Mouse (Mus musculus) forebrain, postnatal 0 days (tissue): ENCODE data around the gene Dync1i2. TPM values are rescaled to one million over a fixed set of nuclear protein-coding genes. Genes with fewer than 3 reads are reported as not detected.

Experiments used
- ATAC-seq: fragments of 200-750 bp; cut with Nextera tagmentation; 2 replicates; pipeline ENCODE4 v1.8.0; 2017; ENCODE audit warnings: mild to moderate bottlenecking, moderate library complexity
- DNase-seq: peaks from one replicate; pipeline ENCODE4 v3.0.0-alpha.2; 2015
- H3K27ac ChIP-seq: fragments of 300-500 bp; sonication (generic); 2 replicates; pipeline ENCODE4 v1.5.1; 2014; ENCODE audit warnings: low read depth, mild to moderate bottlenecking, antibody characterized with exemption, low read length, moderate library complexity, mixed read lengths
- H3K27me3 ChIP-seq: fragments of 300-500 bp; sonication (generic); 2 replicates; pipeline ENCODE4 v1.6.1; 2014; ENCODE audit warnings: mild to moderate bottlenecking, low read length, mixed read lengths; ENCODE audit not compliant: insufficient read depth
- H3K36me3 ChIP-seq: fragments of 300-500 bp; sonication (generic); 2 replicates; pipeline ENCODE4 v1.6.1; 2014; ENCODE audit warnings: mild to moderate bottlenecking, moderate library complexity; ENCODE audit not compliant: insufficient read depth
- H3K4me1 ChIP-seq: fragments of 300-500 bp; sonication (generic); 2 replicates; pipeline ENCODE4 v1.6.1; 2014; ENCODE audit warnings: antibody characterized with exemption; ENCODE audit not compliant: insufficient read depth
- H3K4me2 ChIP-seq: fragments of 300-500 bp; sonication (generic); 2 replicates; pipeline ENCODE4 v1.6.1; 2014; ENCODE audit warnings: low read depth, mild to moderate bottlenecking, moderate library complexity
- H3K4me3 ChIP-seq: fragments of 300-500 bp; sonication (generic); 2 replicates; pipeline ENCODE4 v1.5.1; 2014; ENCODE audit warnings: low read depth, low read length, mixed read lengths
- H3K9ac ChIP-seq: fragments of 300-500 bp; sonication (generic); 2 replicates; pipeline ENCODE4 v1.6.1; 2014; ENCODE audit warnings: mild to moderate bottlenecking
- H3K9me3 ChIP-seq: fragments of 300-500 bp; sonication (generic); 2 replicates; pipeline ENCODE4 v1.6.1; 2016; ENCODE audit warnings: low read length
- CTCF ChIP-seq: sonication (generic); IDR thresholded peaks from 2 replicates; pipeline ENCODE4 v1.5.1; 2016; ENCODE audit warnings: antibody characterized with exemption, control low read depth, low read depth
- WGBS: fragments of 180-500 bp; shearing (Covaris S2); extraction: QIAGEN DNeasy Blood & Tissue Kit; methylation state at CpG from one replicate; pipeline ENCODE4 v1.1.7; 2014; 5-methylcytosine and 5-hydroxymethylcytosine counted together
- polyA plus RNA-seq: library from polyadenylated mRNA; unstranded; fragments of >200 nt; fragmentation: Nextera tagmentation; extraction: Ambion mirVana; gene quantifications from 2 replicates; pipeline ENCODE4 v1.2.1, GENCODE M21; 2015
- total RNA-seq: library from RNA; depleted of rRNA; stranded (reverse); fragments of >200 nt; gene quantifications from 2 replicates; pipeline ENCODE4 v1.2.3, GENCODE M21; 2014

Dync1i2 gene
- total and polyA plus RNA-seq, 2 experiments from 2014 or later = 197 to 241 TPM

DNA sequence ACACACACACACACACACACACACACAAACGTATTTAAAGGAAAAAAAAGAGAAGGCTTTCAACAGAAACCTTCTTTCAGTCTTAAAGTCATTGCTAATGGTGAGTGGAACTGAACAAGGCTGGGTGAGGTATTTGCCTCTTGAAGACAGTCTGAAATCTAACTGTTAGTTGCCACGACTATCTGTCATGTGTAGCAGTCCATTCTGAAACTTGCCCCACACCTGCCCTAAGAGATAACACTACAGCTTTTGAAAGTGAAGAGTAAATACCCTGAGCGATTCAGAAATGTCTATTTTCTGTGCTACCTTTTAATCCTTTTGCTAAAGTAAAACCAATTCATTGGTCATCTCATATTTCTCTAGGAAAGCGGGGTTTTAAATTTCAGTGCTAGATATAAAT is 23.9 kb downstream of the Dync1i2 start:
- H3K27ac ChIP-seq = no peak overlapping the region
- H3K4me3 ChIP-seq = no peak overlapping the region
- no peaks in the 10 kb centered on the region for H3K9me3 ChIP-seq
- no peak for ATAC-seq
- H3K4me2 ChIP-seq = no peak overlapping the region
- no peaks in the 10 kb centered on the region for H3K27me3 ChIP-seq
- TF ChIP-seq CTCF = no peak
- WGBS = 94% methylated on average over 4 of the region's 4 CpGs
- H3K4me1 ChIP-seq = no peaks in the 10 kb centered on the region
- no peak overlapping the region for H3K9ac ChIP-seq
- H3K36me3 ChIP-seq = peaks cover 11% of the 10 kb centered on the region
- no peak for DNase-seq

DNA sequence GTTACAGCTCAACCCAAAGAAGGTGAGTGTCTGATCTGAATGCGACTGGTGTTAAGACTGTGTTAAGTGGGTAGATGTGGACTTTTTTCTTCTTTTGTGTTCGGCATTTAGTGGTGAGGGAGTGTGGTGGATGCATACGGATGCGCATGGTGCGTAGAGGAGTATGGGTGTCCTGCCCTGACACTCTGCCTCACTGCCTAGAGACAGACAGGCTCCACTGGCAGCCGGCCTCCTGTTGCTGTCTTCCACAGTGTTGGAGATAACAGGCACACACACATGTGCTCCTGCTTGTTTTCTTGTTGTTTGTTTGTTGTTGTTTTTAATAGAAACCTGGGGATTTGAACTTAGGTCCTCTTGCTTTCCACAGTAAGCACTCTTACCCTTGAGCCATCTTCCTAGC is 24.5 kb downstream of the Dync1i2 start:
- DNase-seq (no peak), ATAC-seq (no peak)
- no peak overlapping the region for H3K4me3 ChIP-seq

DNA sequence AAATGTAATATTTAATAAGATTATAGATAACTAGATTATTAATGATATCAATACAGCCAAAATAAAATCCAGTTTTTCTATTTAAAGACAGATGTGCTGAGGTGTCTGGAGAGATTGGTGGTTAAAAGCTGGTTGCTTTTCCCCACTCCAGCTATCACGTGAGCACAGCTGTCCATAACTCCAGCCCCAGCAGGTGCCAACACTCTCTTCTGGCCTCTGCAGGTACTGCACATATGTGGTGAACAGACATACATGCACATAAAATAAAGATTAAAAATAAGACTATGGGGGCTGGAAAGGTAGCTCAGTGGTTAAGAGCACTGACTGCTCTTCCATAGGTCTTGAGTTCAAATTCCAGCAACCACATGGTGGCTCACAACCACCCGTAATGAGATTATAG is 30.0 kb downstream of the Dync1i2 start:
- no peaks in the 10 kb centered on the region for H3K9me3 ChIP-seq
- WGBS = 87% methylated on average over 2 of the region's 2 CpGs
- no peak overlapping the region for H3K9ac ChIP-seq
- H3K4me3 ChIP-seq = no peak overlapping the region
- H3K36me3 ChIP-seq = peaks cover 12% of the 10 kb centered on the region
- no peak for ATAC-seq
- no peak for TF ChIP-seq CTCF
- peaks cover 16% of the 10 kb centered on the region; the same call in 1 of the 2 replicates for H3K4me1 ChIP-seq
- no peak overlapping the region for H3K27ac ChIP-seq
- no peaks in the 10 kb centered on the region for H3K27me3 ChIP-seq
- no peak for DNase-seq
- no peak overlapping the region for H3K4me2 ChIP-seq

More for the DNA sequence above, 24.5 kb downstream of the Dync1i2 start:
- WGBS = 93% methylated on average over 6 of the region's 6 CpGs
- no peak for TF ChIP-seq CTCF
- no peak overlapping the region for H3K9ac ChIP-seq
- H3K4me2 ChIP-seq = no peak overlapping the region
- H3K27ac ChIP-seq = no peak overlapping the region
- H3K9me3 ChIP-seq = no peaks in the 10 kb centered on the region
- H3K27me3 ChIP-seq = no peaks in the 10 kb centered on the region
- H3K4me1 ChIP-seq = no peaks in the 10 kb centered on the region
- H3K36me3 ChIP-seq = peaks cover 11% of the 10 kb centered on the region

DNA sequence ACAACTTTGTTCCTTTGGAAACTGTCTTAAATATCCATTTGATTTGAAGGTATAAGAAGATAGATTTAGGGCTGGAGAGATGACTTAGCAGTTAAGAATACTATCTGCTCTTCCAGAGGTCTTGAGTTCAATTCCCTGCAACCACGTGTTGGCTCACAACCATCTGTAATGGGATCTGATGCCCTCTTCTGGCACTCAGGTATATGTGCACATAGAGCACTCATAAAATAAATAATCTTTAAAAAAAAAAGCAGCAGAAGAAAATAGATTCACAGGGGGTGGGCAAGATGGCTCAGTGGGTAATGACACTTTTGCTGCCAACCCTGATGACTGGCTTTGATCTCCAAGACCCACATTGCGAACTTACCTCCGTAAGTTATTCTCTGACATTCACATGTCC is 30.7 kb downstream of the Dync1i2 start:
- no peak overlapping the region for H3K27ac ChIP-seq
- no peaks in the 10 kb centered on the region for H3K27me3 ChIP-seq
- H3K4me2 ChIP-seq = no peak overlapping the region
- peaks cover 16% of the 10 kb centered on the region; the same call in 1 of the 2 replicates for H3K4me1 ChIP-seq
- H3K36me3 ChIP-seq = peaks cover 15% of the 10 kb centered on the region
- H3K4me3 ChIP-seq = no peak overlapping the region
- DNase-seq (no peak), ATAC-seq (no peak)
- no peaks in the 10 kb centered on the region for H3K9me3 ChIP-seq
- H3K9ac ChIP-seq = no peak overlapping the region
- TF ChIP-seq CTCF = no peak
- 85% methylated on average over 3 of the region's 3 CpGs for WGBS

DNA sequence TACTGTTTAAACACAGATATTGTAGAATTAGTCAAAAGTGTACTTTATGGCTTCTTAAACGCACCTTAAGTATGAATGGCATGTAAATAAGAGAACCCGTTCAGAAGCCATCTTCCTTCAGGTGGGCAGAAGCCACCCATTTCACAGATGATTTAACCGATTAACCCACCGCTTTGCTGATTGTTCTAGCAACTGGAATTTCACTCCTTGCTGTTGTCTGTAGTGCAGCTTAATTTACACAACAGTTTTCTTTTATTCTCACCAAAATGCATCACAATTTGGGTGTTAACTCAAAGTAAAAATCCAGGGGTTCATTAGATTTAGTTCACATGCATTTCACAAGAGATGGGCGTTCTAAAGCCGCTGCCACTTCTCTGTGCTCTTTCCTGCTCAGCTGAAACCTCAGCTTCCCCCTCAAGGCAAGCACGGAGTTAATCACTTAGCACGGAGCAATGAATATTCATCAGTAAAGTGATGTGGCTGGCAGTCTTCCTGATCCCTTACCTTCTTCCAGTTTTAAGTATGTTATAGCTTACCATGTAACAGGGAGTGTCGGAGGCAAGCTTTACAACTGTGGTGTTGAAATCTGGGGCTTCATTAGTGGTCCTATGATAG is 31.7 kb downstream of the Dync1i2 start:
- Histone ChIP-seq H3K27me3 (no peaks in the 10 kb centered on the region), H3K9me3 (no peaks in the 10 kb centered on the region), H3K4me2 (no peak overlapping the region), H3K36me3 (peaks cover 10% of the 10 kb centered on the region), H3K4me3 (no peak overlapping the region), H3K9ac (no peak overlapping the region), H3K27ac (no peak overlapping the region), H3K4me1 (peaks cover 16% of the 10 kb centered on the region; the same call in 1 of the 2 replicates)
- ATAC-seq (0 out of 2 replicates have a peak, but pooled peaks have one; percentile 28), DNase-seq (no peak)
- WGBS = 33% methylated on average over 9 of the region's 9 CpGs
- TF ChIP-seq CTCF = no peak

DNA sequence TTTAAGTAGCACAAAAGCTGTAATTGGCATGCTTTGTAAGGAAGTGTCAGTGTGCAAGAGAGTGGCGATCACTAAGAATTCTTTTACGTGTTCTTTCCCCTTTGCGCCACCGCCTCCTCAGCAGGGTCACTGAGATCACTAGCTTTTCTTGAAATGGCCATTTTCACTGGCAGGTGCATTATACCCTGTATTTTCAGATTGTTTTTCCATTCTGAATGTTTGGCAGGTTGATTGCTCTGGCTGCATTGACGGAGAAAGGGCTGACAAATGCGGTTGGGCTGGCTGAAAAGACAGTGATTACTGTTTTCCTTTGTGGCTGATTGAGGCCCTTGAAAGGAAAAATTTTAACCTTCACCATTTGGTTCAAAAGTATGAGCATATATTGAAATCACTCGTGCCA is 33.3 kb downstream of the Dync1i2 start:
- DNase-seq = peak; percentile 46
- 21% methylated on average over 7 of the region's 7 CpGs for WGBS
- Histone ChIP-seq H3K36me3 (peaks cover 17% of the 10 kb centered on the region), H3K9ac (no peak overlapping the region), H3K27me3 (no peaks in the 10 kb centered on the region), H3K4me1 (peaks cover 16% of the 10 kb centered on the region; the same call in 1 of the 2 replicates), H3K9me3 (no peaks in the 10 kb centered on the region), H3K4me2 (no peak overlapping the region), H3K4me3 (no peak overlapping the region), H3K27ac (peak overlapping the region; percentile 30; the same call in 1 of the 2 replicates)
- ATAC-seq = peak; percentile 55; the same call in 1 of the 2 replicates
- no peak for TF ChIP-seq CTCF

DNA sequence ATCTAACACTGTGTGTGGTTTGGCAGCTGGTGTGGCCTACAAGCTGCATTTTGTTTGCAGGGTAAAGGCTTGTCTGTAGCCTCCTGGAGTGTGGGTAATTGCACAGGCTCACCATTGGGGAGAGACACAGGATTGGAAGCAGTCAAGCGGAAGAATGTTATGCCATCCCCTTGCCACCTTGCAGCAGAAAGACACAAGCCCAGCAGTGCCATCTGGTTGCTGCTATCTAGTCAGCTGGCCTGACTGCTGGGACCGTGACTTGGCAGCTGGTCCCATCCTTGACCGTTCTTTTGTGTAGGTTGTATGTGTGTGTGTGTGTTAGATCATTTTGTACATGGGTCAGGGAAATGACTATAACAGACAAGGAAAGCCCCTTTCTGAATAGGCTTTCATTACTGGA is 33.9 kb downstream of the Dync1i2 start:
- Histone ChIP-seq H3K27ac (peak overlapping the region; percentile 16), H3K4me1 (peaks cover 16% of the 10 kb centered on the region; the same call in 1 of the 2 replicates), H3K36me3 (peaks cover 24% of the 10 kb centered on the region), H3K4me2 (no peak overlapping the region), H3K4me3 (no peak overlapping the region), H3K27me3 (no peaks in the 10 kb centered on the region), H3K9ac (no peak overlapping the region), H3K9me3 (no peaks in the 10 kb centered on the region)
- TF ChIP-seq CTCF = peak; percentile 60
- DNase-seq = peak; percentile 70
- WGBS = 13% methylated on average over 3 of the region's 3 CpGs
- peak; percentile 91 for ATAC-seq
